Mouse (Mus musculus) cerebellum, postnatal 36 days (tissue): ENCODE measurements around the gene Trcg1.
"Not testable (repeated sequence)": the region's sequence is repeated elsewhere in the genome, so short reads cannot be mapped to it uniquely, and the experiment has no call there.

Experiments used
- DNase-seq, 2 experiments: peaks; one replicate each; pipeline ENCODE4 v3.0.0; 2021 to 2022; ENCODE audit warnings: mixed read lengths in 2 of 2

Gene Trcg1

GRCm38 (mm10) chr9:57236256-57236655 is at the start of gene Trcg1:
Gene Trcg1, plus strand, starts transcription at chr9:57236556.
- no peak for DNase-seq

- no peak for DNase-seq
These were observed 39.6 kb upstream of the Trcg1 start for GRCm38 (mm10) chr9:57196708-57197107.

- DNase-seq: no peak
These were observed 38.9 kb upstream of the Trcg1 start for GRCm38 (mm10) chr9:57197414-57197813.

GRCm38 (mm10) chr9:57202981-57203380 is 33.4 kb upstream of the Trcg1 start:
- no peak for DNase-seq

- DNase-seq: not testable (repeated sequence)
These were observed 32.8 kb upstream of the Trcg1 start for GRCm38 (mm10) chr9:57203571-57203970.

GRCm38 (mm10) chr9:57206896-57207295 is 29.5 kb upstream of the Trcg1 start:
- DNase-seq: no peak

GRCm38 (mm10) chr9:57209316-57209715 is 27.0 kb upstream of the Trcg1 start:
- peak; percentile 42 to 43 for DNase-seq

GRCm38 (mm10) chr9:57212448-57213222 is 23.7 kb upstream of the Trcg1 start:
- DNase-seq: no peak

GRCm38 (mm10) chr9:57214500-57214899 is 21.9 kb upstream of the Trcg1 start:
- DNase-seq: no peak

GRCm38 (mm10) chr9:57217220-57217619 is 19.1 kb upstream of the Trcg1 start:
- DNase-seq: no peak

- no peak for DNase-seq
These were observed 17.6 kb upstream of the Trcg1 start for GRCm38 (mm10) chr9:57218776-57219175.

- no peak for DNase-seq
These were observed 16.8 kb upstream of the Trcg1 start for GRCm38 (mm10) chr9:57219511-57219910.

GRCm38 (mm10) chr9:57220356-57220755 is 16.0 kb upstream of the Trcg1 start:
- peak; percentile 55 to 64 for DNase-seq

GRCm38 (mm10) chr9:57223341-57223740 is 13.0 kb upstream of the Trcg1 start:
- no peak for DNase-seq

GRCm38 (mm10) chr9:57225780-57226627 is 10.4 kb upstream of the Trcg1 start:
- no peak for DNase-seq

- DNase-seq: not testable (repeated sequence)
These were observed 9.7 kb upstream of the Trcg1 start for GRCm38 (mm10) chr9:57226628-57227122.

GRCm38 (mm10) chr9:57227203-57227602 is 9.2 kb upstream of the Trcg1 start:
- DNase-seq: no peak

GRCm38 (mm10) chr9:57228186-57228585 is 8.2 kb upstream of the Trcg1 start:
- DNase-seq: no peak

- DNase-seq: no peak
These were observed 6.6 kb upstream of the Trcg1 start for GRCm38 (mm10) chr9:57229726-57230125.

GRCm38 (mm10) chr9:57230146-57230783 is 6.1 kb upstream of the Trcg1 start:
- DNase-seq: no peak

GRCm38 (mm10) chr9:57231536-57232255 is 4.7 kb upstream of the Trcg1 start:
- no peak for DNase-seq

GRCm38 (mm10) chr9:57232341-57232940 is 3.9 kb upstream of the Trcg1 start:
- DNase-seq: no peak
